Mouse (Mus musculus) MN1 (cell line): ENCODE measurements around the gene Zdhhc19.

Source experiments
- DNase-seq: peaks from one replicate; pipeline ENCODE4 v3.0.0-alpha.2; 2016; ENCODE audit warnings: low spot score

Gene Zdhhc19

GRCm38 (mm10) chr16:32516006-32516962 lies 20.2 kb downstream of the Zdhhc19 start:
- DNase-seq = peak; percentile 69

GRCm38 (mm10) chr16:32517785-32518481 lies 21.9 kb downstream of the Zdhhc19 start:
- no peak for DNase-seq

GRCm38 (mm10) chr16:32519656-32520371 lies 23.7 kb downstream of the Zdhhc19 start:
- DNase-seq = no peak

- DNase-seq = no peak
Measured at GRCm38 (mm10) chr16:32520372-32520748, 24.3 kb downstream of the Zdhhc19 start.

GRCm38 (mm10) chr16:32522578-32523194 lies 26.6 kb downstream of the Zdhhc19 start:
- DNase-seq = no peak

GRCm38 (mm10) chr16:32523462-32524243 lies 27.6 kb downstream of the Zdhhc19 start:
- peak; percentile 62 for DNase-seq

GRCm38 (mm10) chr16:32524244-32524615 lies 28.2 kb downstream of the Zdhhc19 start:
- peak; percentile 26 for DNase-seq

- DNase-seq = no peak
Measured at GRCm38 (mm10) chr16:32526906-32527305, 30.8 kb downstream of the Zdhhc19 start.

GRCm38 (mm10) chr16:32532878-32533826 lies 37.1 kb downstream of the Zdhhc19 start:
- no peak for DNase-seq

GRCm38 (mm10) chr16:32535157-32535751 lies 39.2 kb downstream of the Zdhhc19 start:
- peak; percentile 47 for DNase-seq

GRCm38 (mm10) chr16:32537867-32538660 lies 42.0 kb downstream of the Zdhhc19 start:
- no peak for DNase-seq

- no peak for DNase-seq
Measured at GRCm38 (mm10) chr16:32538761-32539255, 42.7 kb downstream of the Zdhhc19 start.

GRCm38 (mm10) chr16:32541338-32542179 lies 45.5 kb downstream of the Zdhhc19 start:
- DNase-seq = peak; percentile 13

GRCm38 (mm10) chr16:32543422-32543821 lies 47.4 kb downstream of the Zdhhc19 start:
- DNase-seq = no peak

- no peak for DNase-seq
Measured at GRCm38 (mm10) chr16:32547156-32548068, 51.3 kb downstream of the Zdhhc19 start.

GRCm38 (mm10) chr16:32550084-32550483 lies 54.0 kb downstream of the Zdhhc19 start:
- DNase-seq = no peak

GRCm38 (mm10) chr16:32550487-32550886 lies 54.4 kb downstream of the Zdhhc19 start:
- no peak for DNase-seq
